Mouse (Mus musculus) urinary bladder, postnatal 10 days (tissue): ENCODE measurements around the gene Usp21.
A peak's percentile ranks its signal among the peaks of the same experiment; 100 is the strongest.

Experiments used
- DNase-seq: peaks from one replicate; pipeline ENCODE4 v3.0.0; 2022; ENCODE audit warnings: low spot score

Usp21 gene

GRCm38 (mm10) chr1:171284491-171284890 is 3.3 kb downstream of the Usp21 start:
- no peak for DNase-seq

GRCm38 (mm10) chr1:171283188-171284160 is 4.3 kb downstream of the Usp21 start:
- DNase-seq, result no peak

GRCm38 (mm10) chr1:171282086-171282805 is 5.5 kb downstream of the Usp21 start:
- no peak for DNase-seq

DNA sequence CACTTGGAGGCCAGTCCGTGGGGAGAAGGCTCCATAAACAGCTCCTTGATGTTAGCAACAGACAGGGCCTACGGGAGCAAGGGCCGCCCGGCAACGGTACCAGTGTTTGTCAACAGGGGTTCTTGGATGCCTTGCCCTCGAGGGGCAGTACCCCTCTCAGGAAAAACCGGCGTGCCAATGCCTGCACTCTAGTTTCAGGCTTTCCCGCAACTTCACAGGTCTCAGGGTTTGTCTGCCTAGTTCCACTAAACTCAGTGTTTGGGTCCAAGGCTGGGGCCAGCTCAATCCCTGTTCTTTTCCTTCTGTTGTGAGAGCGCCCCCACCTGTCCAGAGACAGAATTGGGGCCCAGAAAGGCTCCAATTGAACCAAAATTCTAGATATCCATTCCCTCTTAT is 6.3 kb downstream of the Usp21 start:
- peak; percentile 62 for DNase-seq

DNA sequence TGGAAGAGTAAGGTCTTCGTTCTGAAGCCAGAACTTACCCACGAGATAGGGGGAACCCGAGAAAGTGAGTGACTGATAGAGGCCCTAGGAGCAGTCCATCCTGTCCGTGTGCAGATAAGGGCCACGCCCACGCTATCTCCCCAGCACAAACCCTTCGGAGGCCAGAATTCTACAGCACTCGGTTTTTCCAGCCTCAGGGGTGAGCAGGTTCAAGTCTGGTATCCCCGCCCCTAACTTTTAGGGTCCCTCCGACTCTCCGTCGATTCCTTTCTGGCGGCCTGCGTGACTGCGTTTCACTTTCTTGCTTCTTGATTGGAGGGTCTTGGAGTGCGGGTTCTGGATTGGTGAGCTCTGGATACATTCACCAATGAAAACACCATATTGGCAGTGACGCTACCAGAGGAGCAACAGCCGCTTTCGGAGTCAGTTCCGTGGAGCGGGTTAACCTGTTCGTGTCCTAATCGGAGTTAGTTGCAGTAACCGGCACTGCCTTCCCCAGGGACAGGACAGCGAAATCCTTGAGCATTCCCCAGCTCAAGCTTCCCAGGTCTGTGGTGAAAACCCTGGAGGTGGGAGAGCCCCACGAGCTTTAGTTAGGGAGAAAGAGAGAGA is 6.8 kb downstream of the Usp21 start, which contains the start of gene Ppox:
Gene Ppox (minus strand): TSS at position 271 of the 612 bp plus-strand sequence.
- peak; percentile 51 for DNase-seq

DNA sequence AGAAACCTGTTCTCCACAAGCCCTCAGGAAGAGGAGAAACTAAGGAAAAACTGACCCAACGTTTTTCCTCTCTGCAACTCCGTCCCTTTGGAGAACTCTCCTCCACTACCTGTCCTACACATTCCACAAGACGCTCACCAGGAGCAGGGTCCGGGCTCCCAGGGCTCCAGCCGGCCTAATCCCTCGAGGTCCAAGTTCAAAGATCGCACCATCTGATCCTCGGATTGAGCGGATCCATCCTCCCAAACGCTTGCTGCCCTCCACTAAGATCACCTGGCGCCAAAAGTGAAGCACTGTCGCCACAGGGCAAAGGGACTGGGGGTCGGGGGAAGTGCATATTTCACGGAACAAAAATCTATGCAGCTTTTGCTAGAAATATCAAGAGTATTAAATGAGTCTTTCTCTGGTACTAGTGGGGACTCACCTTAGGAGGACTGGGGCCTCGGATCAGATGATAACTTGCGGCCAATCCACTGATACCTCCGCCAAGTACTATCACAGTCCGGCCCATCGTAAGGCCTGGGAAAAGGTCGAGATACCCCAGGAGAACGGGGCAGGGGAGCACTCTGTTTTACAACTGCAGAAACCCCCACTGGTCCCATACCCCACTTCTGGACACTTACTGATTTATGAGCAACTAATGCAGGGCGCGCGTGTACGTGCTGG is 7.4 kb downstream of the Usp21 start:
- DNase-seq, result no peak

- no peak for DNase-seq
These were observed 8.1 kb downstream of the Usp21 start for GRCm38 (mm10) chr1:171279721-171280120.

DNA sequence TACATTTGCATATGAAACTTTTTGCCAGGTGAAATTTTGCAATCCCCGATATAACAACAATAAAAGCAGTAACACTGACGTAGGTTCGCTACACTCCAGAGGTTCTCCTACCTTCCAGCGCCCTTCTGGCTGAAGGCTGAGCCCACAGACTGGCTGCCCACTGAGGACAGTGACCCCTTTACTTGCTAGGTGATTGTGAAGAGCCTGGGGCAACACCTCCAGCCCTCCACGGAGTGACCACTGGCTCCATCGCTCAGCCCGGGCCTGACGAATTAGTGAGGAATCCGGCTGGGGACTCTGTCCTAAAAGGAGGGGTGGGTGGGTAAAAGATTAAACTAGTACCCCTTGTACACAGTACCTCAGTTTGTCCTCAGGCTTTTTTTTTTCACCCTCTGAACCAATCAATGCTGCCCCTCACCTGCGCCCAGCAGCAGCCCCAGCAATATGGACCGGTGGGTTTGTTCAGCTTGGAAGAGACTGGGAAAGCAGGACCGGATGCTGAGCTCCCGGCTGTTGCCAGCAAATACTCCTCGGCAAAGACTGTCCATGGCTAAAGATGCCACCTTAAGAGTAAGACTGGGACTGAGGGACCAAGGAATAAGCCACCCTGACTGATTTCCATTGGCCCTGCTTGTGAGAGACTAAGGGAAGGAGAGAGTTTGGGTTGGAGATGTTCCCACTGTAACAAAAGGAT is 8.6 kb downstream of the Usp21 start:
- DNase-seq, result no peak

- DNase-seq, result no peak
These were observed 9.4 kb downstream of the Usp21 start for GRCm38 (mm10) chr1:171278436-171278835.

GRCm38 (mm10) chr1:171277736-171278135 is 10.1 kb downstream of the Usp21 start:
- DNase-seq, result no peak

GRCm38 (mm10) chr1:171276110-171276748 is 11.6 kb downstream of the Usp21 start:
- DNase-seq, result no peak

GRCm38 (mm10) chr1:171275144-171275734 is 12.6 kb downstream of the Usp21 start:
- DNase-seq, result no peak

- DNase-seq, result no peak
These were observed 13.6 kb downstream of the Usp21 start for GRCm38 (mm10) chr1:171274171-171274570.

GRCm38 (mm10) chr1:171272086-171272485 is 15.7 kb downstream of the Usp21 start:
- DNase-seq, result no peak

DNA sequence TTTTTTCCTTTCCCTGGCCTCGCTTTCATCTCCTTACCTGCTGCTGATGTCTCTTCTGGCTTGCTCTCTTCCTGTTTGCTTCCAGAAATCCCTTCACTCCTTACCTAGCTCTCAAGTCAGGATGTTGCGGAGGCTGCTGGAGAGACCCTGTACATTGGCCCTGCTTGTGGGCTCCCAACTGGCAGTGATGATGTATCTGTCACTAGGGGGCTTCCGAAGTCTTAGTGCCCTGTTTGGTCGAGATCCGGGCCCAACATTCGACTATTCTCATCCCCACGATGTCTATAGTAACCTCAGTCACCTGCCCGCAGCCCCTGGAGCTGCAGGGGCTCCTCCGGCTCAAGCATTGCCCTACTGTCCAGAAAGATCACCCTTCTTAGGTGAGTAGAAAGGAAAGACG is 16.2 kb downstream of the Usp21 start:
- DNase-seq, result no peak

GRCm38 (mm10) chr1:171271196-171271595 is 16.6 kb downstream of the Usp21 start:
- no peak for DNase-seq

DNA sequence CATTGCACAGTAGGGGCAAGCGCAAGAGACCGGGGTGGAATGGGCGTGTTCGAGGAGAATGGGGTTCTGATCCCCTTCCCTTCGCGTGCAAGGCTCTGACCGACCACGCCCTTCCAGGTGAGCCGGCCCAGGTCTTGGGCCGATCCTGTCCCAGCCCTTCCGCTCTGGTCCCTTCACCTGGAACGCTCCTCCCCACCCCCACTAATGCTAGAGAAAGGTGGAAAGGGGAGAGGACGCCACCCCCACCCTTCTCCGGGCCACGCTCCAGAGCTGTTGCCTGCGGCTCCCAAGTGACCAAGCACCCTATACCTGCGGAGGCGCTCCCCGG is 17.3 kb downstream of the Usp21 start:
- no peak for DNase-seq

DNA sequence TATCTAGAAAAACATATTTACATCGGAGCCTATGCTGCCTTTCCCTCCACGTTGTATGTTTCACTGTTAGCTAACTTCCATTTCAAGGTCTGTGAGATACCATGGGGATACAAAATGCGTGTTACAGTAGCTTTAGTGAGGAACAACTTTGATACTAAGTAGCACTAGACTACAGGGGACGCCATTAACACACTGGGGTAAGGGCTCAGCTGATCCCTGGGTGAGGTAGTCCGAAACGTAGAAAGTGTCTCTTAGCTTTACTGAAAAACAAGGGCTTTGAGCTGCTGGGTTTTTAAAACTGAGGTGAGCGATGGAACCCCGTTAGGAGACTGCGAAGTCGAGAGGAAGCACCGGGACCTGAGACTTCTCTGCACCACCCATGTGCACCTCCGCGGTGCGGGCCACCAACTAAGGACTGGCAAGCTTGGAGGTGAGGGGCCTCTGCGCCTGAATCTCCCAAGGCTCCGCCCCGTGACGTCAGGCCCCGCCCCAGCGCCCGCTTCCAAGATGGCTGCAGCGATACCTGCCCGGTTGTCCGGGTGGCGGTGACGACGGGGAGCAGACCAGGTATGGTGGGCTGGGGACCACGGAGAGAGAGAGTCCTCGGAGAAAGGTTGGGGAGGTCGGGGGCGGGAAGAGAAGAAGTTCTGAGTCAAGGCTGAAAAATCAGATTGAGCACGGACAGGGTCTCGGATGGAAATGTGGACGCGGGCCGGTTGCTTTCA is 17.8 kb downstream of the Usp21 start, which contains the start of gene B4galt3:
Gene B4galt3 (plus strand): TSS at position 481 of the 725 bp plus-strand sequence.
- peak; percentile 94 for DNase-seq

DNA sequence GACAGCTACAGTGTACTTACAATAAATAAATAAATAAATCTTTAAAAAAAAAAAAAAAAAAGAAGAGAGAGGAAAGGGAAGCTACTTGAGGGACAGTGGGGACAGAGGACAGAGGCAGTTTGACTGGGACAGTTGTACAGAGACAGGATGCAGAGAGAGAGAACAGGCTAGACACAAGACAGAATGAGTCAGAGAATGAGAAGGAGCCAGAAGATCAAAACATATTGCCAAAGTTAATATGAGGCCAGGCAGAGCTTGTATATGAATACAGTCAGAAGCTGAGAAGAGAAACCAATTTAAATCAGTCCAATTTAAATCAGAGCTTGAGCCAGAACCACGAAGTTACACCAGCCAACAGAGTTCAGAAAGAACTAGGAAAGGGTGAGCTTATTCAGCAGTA is 19.4 kb downstream of the Usp21 start:
- no peak for DNase-seq
